Mouse (Mus musculus) lung, postnatal 0 days (tissue): ENCODE results near the gene Nkap.

Source experiments
- CTCF ChIP-seq: IDR thresholded peaks from 2 replicates; pipeline ENCODE4 v1.5.1; 2016; ENCODE audit warnings: antibody characterized with exemption, mild to moderate bottlenecking
- EP300 ChIP-seq: IDR thresholded peaks from 2 replicates; pipeline ENCODE4 v1.6.1; 2016; ENCODE audit warnings: antibody characterized with exemption, mild to moderate bottlenecking, control low read depth

GRCm38 (mm10) chrX:37191105-37191743 is 64.6 kb downstream of the Nkap start, which contains the start of the genes Ndufa1 and Rnf113a1:
- TF ChIP-seq CTCF = no peak
- TF ChIP-seq EP300 = no peak
